Mouse (Mus musculus) kidney, embryonic 14.5 days (tissue): ENCODE results near the gene Rplp2. TPM values are rescaled to one million over a fixed set of nuclear protein-coding genes. Genes with fewer than 3 reads are reported as not detected.

Experiments
- ATAC-seq: fragments of 200-750 bp; cut with Nextera tagmentation; 2 replicates; pipeline ENCODE4 v1.8.0; 2017; ENCODE audit warnings: moderate number of reproducible peaks, mild to moderate bottlenecking, moderate TSS enrichment, moderate library complexity; ENCODE audit not compliant: low FRiP score, low TSS enrichment
- H3K27ac ChIP-seq: fragments of 300-500 bp; sonication (generic); 2 replicates; pipeline ENCODE4 v1.5.1; 2014; ENCODE audit warnings: low read depth, mild to moderate bottlenecking, low read length, moderate library complexity, mixed read lengths
- H3K27me3 ChIP-seq: fragments of 300-500 bp; sonication (generic); 2 replicates; pipeline ENCODE4 v1.6.1; 2014; ENCODE audit warnings: mild to moderate bottlenecking, low read length; ENCODE audit not compliant: control insufficient read depth, insufficient read depth
- H3K36me3 ChIP-seq: fragments of 300-500 bp; sonication (generic); 2 replicates; pipeline ENCODE4 v1.6.1; 2014; ENCODE audit warnings: low read length, mixed read lengths; ENCODE audit not compliant: control insufficient read depth, insufficient read depth
- H3K4me1 ChIP-seq: fragments of 300-500 bp; sonication (generic); 2 replicates; pipeline ENCODE4 v1.6.1; 2014; ENCODE audit warnings: low read length, mixed read lengths; ENCODE audit not compliant: control insufficient read depth, insufficient read depth
- H3K4me2 ChIP-seq: fragments of 300-500 bp; sonication (generic); replicated peaks from 2 replicates; pipeline ENCODE4 v1.6.1; 2014; ENCODE audit warnings: low read depth, mild to moderate bottlenecking, low read length
- H3K4me3 ChIP-seq: fragments of 300-500 bp; sonication (generic); 2 replicates; pipeline ENCODE4 v1.5.1; 2014; ENCODE audit warnings: mild to moderate bottlenecking, low read length
- H3K9ac ChIP-seq: fragments of 300-500 bp; sonication (generic); 2 replicates; pipeline ENCODE4 v1.6.1; 2014; ENCODE audit warnings: low read depth, mild to moderate bottlenecking, low read length, moderate library complexity
- H3K9me3 ChIP-seq: fragments of 300-500 bp; sonication (generic); 2 replicates; pipeline ENCODE4 v1.6.1; 2016; ENCODE audit warnings: low read length; ENCODE audit not compliant: control insufficient read depth
- WGBS: fragments of 180-500 bp; shearing (Covaris S2); extraction: QIAGEN DNeasy Blood & Tissue Kit; methylation state at CpG from one replicate; pipeline ENCODE4 v1.1.7; 2014; 5-methylcytosine and 5-hydroxymethylcytosine counted together
- polyA plus RNA-seq: library from polyadenylated mRNA; unstranded; fragments of >200 nt; fragmentation: Nextera tagmentation; extraction: Ambion mirVana; gene quantifications from 2 replicates; pipeline ENCODE4 v1.2.1, GENCODE M21; 2014

Rplp2 gene
- polyA plus RNA-seq, 1 experiment from 2014 or later = 1,491 TPM

DNA sequence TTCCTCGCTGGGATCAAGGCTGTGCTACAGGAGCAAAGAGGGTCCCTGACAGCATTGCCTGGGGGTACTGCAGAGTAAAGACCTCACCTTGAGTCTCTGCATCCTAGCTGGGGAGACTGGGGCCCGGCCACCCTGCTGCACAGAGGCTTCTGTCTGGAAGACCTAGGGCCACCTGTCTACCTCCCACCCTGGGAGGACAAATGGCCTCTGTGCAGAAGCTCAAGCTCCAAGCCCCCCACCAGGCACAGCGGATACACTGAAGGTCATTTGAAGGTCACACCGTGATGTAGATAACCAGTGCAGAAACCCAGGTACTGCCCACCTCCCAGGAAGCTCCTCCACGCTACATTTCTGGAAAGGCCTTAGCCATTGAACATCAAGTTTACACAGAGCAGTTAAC is 18.5 kb upstream of the Rplp2 start:
- Histone ChIP-seq H3K4me2 (no peak overlapping the region; the same call in 1 of the 2 replicates), H3K4me3 (no peak overlapping the region), H3K27ac (no peak overlapping the region), H3K27me3 (no peaks in the 10 kb centered on the region), H3K9me3 (no peaks in the 10 kb centered on the region), H3K36me3 (peaks cover 33% of the 10 kb centered on the region), H3K9ac (no peak overlapping the region), H3K4me1 (peaks cover 14% of the 10 kb centered on the region)
- ATAC-seq = no peak
- WGBS = 50% methylated on average over 5 of the region's 5 CpGs

DNA sequence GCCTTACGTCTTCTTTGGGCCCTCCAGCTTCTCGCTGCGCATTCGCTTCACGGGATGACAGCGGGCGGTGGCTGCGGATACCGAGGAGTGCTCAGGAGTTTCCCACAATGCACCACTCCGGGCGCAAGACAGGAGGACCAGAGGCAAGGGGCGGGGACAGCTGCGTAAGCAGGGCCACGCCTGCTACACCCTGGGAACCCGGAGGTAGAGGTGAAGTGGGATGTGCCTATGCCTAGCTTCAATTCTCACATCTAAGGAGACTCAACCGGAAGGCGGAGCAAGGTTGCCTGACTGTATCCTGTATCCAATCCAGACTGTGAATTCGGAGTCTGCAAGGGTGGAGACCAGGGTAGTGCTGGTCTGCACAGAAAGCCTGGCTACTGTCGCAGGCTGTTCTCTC is 17.9 kb upstream of the Rplp2 start, which contains the start of gene Cend1:
Cend1 (minus strand) TSS at position 182 of the 400 bp plus-strand sequence.
- 5% methylated on average over 19 of the region's 19 CpGs for WGBS
- Histone ChIP-seq H3K36me3 (peaks cover 34% of the 10 kb centered on the region), H3K4me2 (peak within 1 kb of the TSS; percentile 30), H3K27ac (no peak within 1 kb of the TSS), H3K9me3 (no peaks in the 10 kb centered on the region), H3K4me3 (no peak within 1 kb of the TSS), H3K4me1 (peaks cover 20% of the 10 kb centered on the region), H3K27me3 (no peaks in the 10 kb centered on the region), H3K9ac (0 out of 2 replicates have a peak within 1 kb of the TSS, but pooled peaks have one; percentile 0)
- peak; percentile 63 for ATAC-seq

GRCm38 (mm10) chr7:141429840-141430584 is 17.2 kb upstream of the Rplp2 start:
- H3K27me3 ChIP-seq = no peaks in the 10 kb centered on the region
- H3K9me3 ChIP-seq = no peaks in the 10 kb centered on the region
- peaks cover 27% of the 10 kb centered on the region for H3K4me1 ChIP-seq
- WGBS = 63% methylated on average over 9 of the region's 9 CpGs
- no peak overlapping the region for H3K27ac ChIP-seq
- no peak overlapping the region; the same call in 1 of the 2 replicates for H3K4me2 ChIP-seq
- peaks cover 34% of the 10 kb centered on the region for H3K36me3 ChIP-seq
- 0 out of 2 replicates have a peak overlapping the region, but pooled peaks have one; percentile 0 for H3K9ac ChIP-seq
- ATAC-seq = no peak
- H3K4me3 ChIP-seq = no peak overlapping the region

GRCm38 (mm10) chr7:141430585-141431240 is 16.5 kb upstream of the Rplp2 start:
- peaks cover 34% of the 10 kb centered on the region for H3K36me3 ChIP-seq
- H3K4me3 ChIP-seq = no peak overlapping the region
- H3K27me3 ChIP-seq = no peaks in the 10 kb centered on the region
- no peak overlapping the region for H3K4me2 ChIP-seq
- no peak overlapping the region for H3K27ac ChIP-seq
- WGBS = 99% methylated on average over 9 of the region's 9 CpGs
- no peak for ATAC-seq
- no peaks in the 10 kb centered on the region for H3K9me3 ChIP-seq
- peaks cover 33% of the 10 kb centered on the region for H3K4me1 ChIP-seq
- no peak overlapping the region for H3K9ac ChIP-seq

GRCm38 (mm10) chr7:141431434-141432185 is 15.6 kb upstream of the Rplp2 start:
- Histone ChIP-seq H3K9me3 (no peaks in the 10 kb centered on the region), H3K4me1 (peaks cover 35% of the 10 kb centered on the region), H3K36me3 (peaks cover 34% of the 10 kb centered on the region), H3K4me3 (no peak overlapping the region), H3K27me3 (no peaks in the 10 kb centered on the region), H3K4me2 (no peak overlapping the region), H3K9ac (no peak overlapping the region), H3K27ac (no peak overlapping the region)
- 91% methylated on average over 19 of the region's 19 CpGs for WGBS
- no peak for ATAC-seq

DNA sequence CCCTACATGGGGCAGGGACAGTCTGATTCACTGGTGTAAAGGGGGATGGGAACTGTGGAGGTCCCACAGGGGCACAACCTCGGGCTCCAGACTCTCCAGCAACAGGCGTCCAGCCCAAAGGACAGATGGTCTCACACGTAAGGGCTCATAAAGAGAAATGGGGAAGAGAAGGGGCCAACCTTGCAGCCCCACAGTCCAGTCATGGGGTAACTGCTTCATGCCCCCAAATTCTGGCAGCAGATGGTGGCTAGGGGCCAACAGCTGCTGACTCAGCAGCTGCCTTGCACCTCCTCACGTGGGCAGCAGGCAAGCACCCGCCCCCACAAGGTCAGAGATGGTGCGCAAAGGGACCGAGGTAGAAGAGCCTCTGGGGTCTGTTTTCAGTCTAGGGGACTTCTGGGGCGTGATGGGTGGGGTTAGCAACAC is 15.0 kb upstream of the Rplp2 start:
- no peaks in the 10 kb centered on the region for H3K9me3 ChIP-seq
- no peak overlapping the region for H3K9ac ChIP-seq
- H3K4me3 ChIP-seq = no peak overlapping the region
- H3K4me2 ChIP-seq = no peak overlapping the region
- peaks cover 34% of the 10 kb centered on the region for H3K4me1 ChIP-seq
- H3K36me3 ChIP-seq = peaks cover 34% of the 10 kb centered on the region
- no peaks in the 10 kb centered on the region for H3K27me3 ChIP-seq
- no peak overlapping the region for H3K27ac ChIP-seq
- no peak for ATAC-seq
- WGBS = 58% methylated on average over 8 of the region's 8 CpGs

DNA sequence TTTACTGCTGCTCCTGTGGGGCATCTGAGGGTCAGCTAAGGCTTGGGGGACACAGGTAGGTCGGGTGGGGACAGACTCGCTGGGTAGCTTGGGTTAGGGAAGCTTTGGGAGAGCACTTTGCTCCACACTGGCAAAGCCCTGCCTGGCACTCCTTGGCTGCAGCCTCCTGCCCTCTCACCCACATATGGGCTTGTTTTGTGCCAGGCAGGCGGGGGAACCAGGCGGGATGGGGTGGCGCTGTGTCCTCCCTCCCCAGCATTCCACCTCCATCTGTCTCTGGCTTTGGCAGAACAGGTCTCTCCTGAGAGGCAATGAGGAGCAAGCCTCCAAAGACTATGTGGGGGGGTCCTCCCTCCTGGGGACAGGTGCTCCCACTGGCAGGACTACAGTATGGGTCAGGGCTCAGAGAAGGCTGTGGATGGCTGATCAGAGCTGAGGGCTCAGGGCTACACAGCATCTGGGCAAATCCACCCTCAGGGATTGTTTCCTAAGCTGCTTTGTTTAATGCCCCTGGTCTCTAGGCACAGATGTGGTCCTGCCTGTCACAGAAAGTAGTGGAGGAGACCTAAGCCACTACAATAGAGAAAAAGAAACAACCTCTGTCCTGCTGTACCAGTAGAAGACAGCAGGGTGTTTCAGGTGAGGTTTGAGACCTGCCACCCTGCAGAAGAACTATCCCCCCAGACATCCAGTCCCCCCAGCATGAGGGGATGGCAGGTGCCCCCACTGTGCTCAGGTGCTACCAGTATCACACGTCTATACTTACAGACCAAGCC is 14.2 kb upstream of the Rplp2 start:
- Histone ChIP-seq H3K4me3 (no peak overlapping the region), H3K27ac (no peak overlapping the region), H3K9ac (no peak overlapping the region), H3K4me1 (peaks cover 34% of the 10 kb centered on the region), H3K9me3 (no peaks in the 10 kb centered on the region), H3K36me3 (peaks cover 34% of the 10 kb centered on the region), H3K4me2 (no peak overlapping the region), H3K27me3 (no peaks in the 10 kb centered on the region)
- 87% methylated on average over 6 of the region's 6 CpGs for WGBS
- no peak for ATAC-seq

DNA sequence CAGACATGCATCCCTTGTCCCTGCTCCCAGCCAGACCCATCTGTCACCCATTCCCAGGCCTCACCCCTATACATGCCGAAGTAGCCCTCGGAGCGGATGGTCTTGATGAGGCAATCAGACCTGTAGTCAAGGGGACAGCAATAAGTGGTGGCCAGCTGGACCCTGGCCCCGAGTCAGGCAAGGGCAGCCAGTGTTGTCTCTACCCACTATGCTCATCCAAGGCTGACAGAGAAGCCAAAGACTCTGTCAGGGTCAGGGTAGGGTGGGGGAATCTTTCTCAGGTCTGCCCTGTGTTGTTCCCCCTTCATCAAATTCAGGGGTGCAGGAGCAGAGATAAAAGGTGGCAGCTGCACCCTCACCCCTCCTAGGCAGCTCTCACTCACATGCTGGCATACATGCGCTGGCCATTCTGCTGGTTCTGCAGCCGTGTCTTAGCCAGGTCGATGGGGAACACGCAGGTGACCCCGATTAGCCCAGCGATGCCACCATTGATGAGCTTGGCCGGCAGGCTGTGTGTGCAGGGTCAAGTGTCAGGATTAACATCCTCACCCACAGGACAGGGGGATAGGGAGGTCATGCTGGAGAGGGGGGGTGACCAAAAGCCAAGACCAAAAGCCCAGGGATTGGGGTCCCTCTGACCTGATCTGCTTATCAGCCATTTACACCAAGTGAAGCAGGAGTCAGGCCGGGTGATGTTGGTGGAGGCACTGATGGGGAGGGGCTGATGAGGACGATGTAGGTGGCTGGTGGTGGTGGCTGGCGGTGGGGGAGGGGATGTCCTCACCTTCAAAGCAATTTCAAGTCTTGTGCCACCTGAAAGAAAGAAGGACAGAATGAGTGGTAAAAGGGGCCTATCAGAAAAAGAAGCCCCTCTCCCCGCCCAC is 13.4 kb upstream of the Rplp2 start:
- peak overlapping the region; percentile 47 for H3K4me3 ChIP-seq
- no peak for ATAC-seq
- H3K27ac ChIP-seq = no peak overlapping the region
- 67% methylated on average over 15 of the region's 15 CpGs for WGBS
- H3K9ac ChIP-seq = peak overlapping the region; percentile 58; the same call in 1 of the 2 replicates
- no peaks in the 10 kb centered on the region for H3K9me3 ChIP-seq
- no peaks in the 10 kb centered on the region for H3K27me3 ChIP-seq
- peaks cover 34% of the 10 kb centered on the region for H3K4me1 ChIP-seq
- peak overlapping the region; percentile 75 for H3K4me2 ChIP-seq
- peaks cover 42% of the 10 kb centered on the region for H3K36me3 ChIP-seq
